Mouse (Mus musculus): Measurements from ENCODE around the gene Zfp651.

Gene Zfp651

GRCm38 (mm10) chr9:121810081-121810821, 51.1 kb downstream of the Zfp651 start:
- no peak for DNase-seq (ENCODE audit: low read depth)

GRCm38 (mm10) chr9:121815183-121815582, 56.1 kb downstream of the Zfp651 start:
- no peak for DNase-seq (ENCODE audit: low read depth)

GRCm38 (mm10) chr9:121819073-121819770, 60.1 kb downstream of the Zfp651 start:
- no peak for DNase-seq (ENCODE audit: low read depth)

- DNase-seq (ENCODE audit: low read depth): no peak
Observed at GRCm38 (mm10) chr9:121819771-121820471, 60.8 kb downstream of the Zfp651 start.

GRCm38 (mm10) chr9:121820765-121821164, 61.6 kb downstream of the Zfp651 start:
- DNase-seq (ENCODE audit: low read depth): no peak

All from c-Kit-positive CD71-negative TER-119-negative erythroid progenitor cells, embryonic 14.5 days (primary cell).